Mouse (Mus musculus) kidney, adult 2 months (tissue): ENCODE data around the gene Ly6g6f. TPM values are rescaled to one million over a fixed set of nuclear protein-coding genes. Genes with fewer than 3 reads are reported as not detected.

Experiments used
- DNase-seq: peaks from one replicate; pipeline ENCODE4 v3.0.0; 2021
- H3K27ac ChIP-seq: fragments of 200-500 bp; 2 replicates; pipeline ENCODE4 v1.5.1; 2012; ENCODE audit warnings: low read depth, low read length, control low read depth, inconsistent platforms; ENCODE audit not compliant: insufficient read depth
- H3K27me3 ChIP-seq: fragments of 200-500 bp; replicated peaks from 2 replicates; pipeline ENCODE4 v1.6.1; 2012; ENCODE audit warnings: mild to moderate bottlenecking, moderate library complexity, low read length, inconsistent platforms; ENCODE audit not compliant: control insufficient read depth, insufficient read depth
- H3K36me3 ChIP-seq: fragments of 200-500 bp; 2 replicates; pipeline ENCODE4 v1.6.1; 2012; ENCODE audit warnings: mild to moderate bottlenecking, moderate library complexity, low read length, inconsistent platforms; ENCODE audit not compliant: control insufficient read depth, insufficient read depth
- H3K4me1 ChIP-seq: fragments of 200-500 bp; 2 replicates; pipeline ENCODE4 v1.6.1; 2011; ENCODE audit warnings: low read length; ENCODE audit not compliant: control insufficient read depth, insufficient read depth
- H3K4me3 ChIP-seq: fragments of 200-500 bp; 2 replicates; pipeline ENCODE4 v1.5.1; 2011; ENCODE audit warnings: mild to moderate bottlenecking, low read depth, low read length, control low read depth; ENCODE audit not compliant: insufficient read depth
- CTCF ChIP-seq: fragments of 200-500 bp; conservative IDR thresholded peaks from 2 replicates; pipeline ENCODE4 v1.5.1; 2011; ENCODE audit warnings: low read depth, mild to moderate bottlenecking, control low read depth, low read length, moderate library complexity, mixed read lengths; ENCODE audit not compliant: insufficient read depth, insufficient read length
- POLR2A ChIP-seq: fragments of 200-500 bp; IDR thresholded peaks from one replicate; pipeline ENCODE4 v1.6.1; 2011; ENCODE audit warnings: low read depth, low read length, control low read depth
- WGBS: fragments of 180-500 bp; shearing (Covaris S2); methylation state at CpG from one replicate; pipeline ENCODE4 v1.1.7; 2018; 5-methylcytosine and 5-hydroxymethylcytosine counted together
- polyA plus RNA-seq: library from polyadenylated mRNA; depleted of rRNA; stranded (reverse); fragments of >200 nt; gene quantifications from 2 replicates; pipeline ENCODE4 v1.2.3, GENCODE M21; 2012

Ly6g6f gene
- polyA plus RNA-seq, 1 experiment = not detected

DNA sequence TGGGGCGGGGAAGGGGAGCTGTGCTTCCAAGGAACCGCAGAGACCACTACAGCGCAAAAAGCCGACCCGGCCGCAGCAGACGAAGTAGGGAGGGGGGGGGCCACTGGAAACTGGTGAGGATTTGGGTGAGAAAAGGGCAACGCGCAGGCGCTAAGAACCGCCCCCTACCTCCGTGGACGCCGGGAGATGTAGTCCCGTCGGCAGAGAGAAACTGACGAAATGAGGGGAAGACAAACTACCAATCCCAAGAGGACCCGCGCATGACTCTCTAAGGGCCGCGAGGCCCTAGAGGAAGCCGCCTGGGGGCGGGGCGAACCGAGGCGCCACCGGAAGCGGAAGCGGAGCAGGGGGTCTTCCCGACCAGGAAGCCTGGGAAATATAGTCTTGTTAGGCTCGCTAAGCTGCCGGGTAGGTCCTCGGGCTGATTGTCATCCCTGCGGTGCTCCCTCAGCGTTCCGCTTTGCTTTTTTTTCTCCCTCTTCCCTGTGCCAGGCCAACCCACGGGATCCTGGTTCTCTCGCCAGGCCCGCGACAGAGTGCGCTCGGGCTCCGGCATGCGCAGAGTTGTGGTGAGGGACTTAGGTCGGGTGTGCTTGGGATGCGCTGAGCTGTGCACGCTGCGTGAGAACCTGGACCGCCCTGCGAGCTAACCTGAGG, 35.9 kb upstream of the Ly6g6f start, which contains the start of gene Gpank1:
Gene Gpank1, plus strand, starts transcription at position 313 of the 657 bp plus-strand sequence.
- Histone ChIP-seq H3K27me3 (no peaks in the 10 kb centered on the region), H3K27ac (peak within 1 kb of the TSS; percentile 70), H3K36me3 (peaks cover 3% of the 10 kb centered on the region; the same call in 1 of the 2 replicates), H3K4me3 (peak within 1 kb of the TSS; percentile 84), H3K4me1 (peaks cover 15% of the 10 kb centered on the region; the same call in 1 of the 2 replicates)
- DNase-seq = peak; percentile 99
- WGBS = under 1% methylated on average over 50 of the region's 50 CpGs
- TF ChIP-seq POLR2A = peak; percentile 40
- TF ChIP-seq CTCF = no peak

DNA sequence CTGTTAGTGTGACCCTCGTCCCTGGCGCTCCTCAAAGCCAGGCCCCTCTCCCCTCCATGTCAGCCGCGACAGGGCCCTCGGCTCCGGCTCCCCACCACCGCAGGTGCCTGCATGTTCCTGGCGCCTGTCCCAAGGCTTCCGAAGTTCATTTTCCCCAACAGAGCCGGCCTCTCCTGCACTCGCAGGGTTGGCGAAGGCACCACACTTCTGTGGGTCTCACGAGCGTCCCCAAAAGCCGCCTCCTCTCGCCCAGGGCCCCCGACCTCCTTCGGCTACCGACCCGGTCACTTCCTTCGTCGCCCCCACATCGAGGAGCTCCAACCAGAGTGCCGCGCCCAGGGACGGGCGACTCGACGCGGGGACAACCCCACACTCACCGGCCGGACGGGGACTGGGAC, 35.3 kb upstream of the Ly6g6f start:
- peak overlapping the region; percentile 84 for H3K4me3 ChIP-seq
- WGBS = 1% methylated on average over 33 of the region's 33 CpGs
- DNase-seq = peak; percentile 66
- peak overlapping the region; percentile 64 for H3K27ac ChIP-seq
- peaks cover 3% of the 10 kb centered on the region; the same call in 1 of the 2 replicates for H3K36me3 ChIP-seq
- no peaks in the 10 kb centered on the region for H3K27me3 ChIP-seq
- H3K4me1 ChIP-seq = peaks cover 14% of the 10 kb centered on the region; the same call in 1 of the 2 replicates
- TF ChIP-seq CTCF = no peak
- TF ChIP-seq POLR2A = no peak

DNA sequence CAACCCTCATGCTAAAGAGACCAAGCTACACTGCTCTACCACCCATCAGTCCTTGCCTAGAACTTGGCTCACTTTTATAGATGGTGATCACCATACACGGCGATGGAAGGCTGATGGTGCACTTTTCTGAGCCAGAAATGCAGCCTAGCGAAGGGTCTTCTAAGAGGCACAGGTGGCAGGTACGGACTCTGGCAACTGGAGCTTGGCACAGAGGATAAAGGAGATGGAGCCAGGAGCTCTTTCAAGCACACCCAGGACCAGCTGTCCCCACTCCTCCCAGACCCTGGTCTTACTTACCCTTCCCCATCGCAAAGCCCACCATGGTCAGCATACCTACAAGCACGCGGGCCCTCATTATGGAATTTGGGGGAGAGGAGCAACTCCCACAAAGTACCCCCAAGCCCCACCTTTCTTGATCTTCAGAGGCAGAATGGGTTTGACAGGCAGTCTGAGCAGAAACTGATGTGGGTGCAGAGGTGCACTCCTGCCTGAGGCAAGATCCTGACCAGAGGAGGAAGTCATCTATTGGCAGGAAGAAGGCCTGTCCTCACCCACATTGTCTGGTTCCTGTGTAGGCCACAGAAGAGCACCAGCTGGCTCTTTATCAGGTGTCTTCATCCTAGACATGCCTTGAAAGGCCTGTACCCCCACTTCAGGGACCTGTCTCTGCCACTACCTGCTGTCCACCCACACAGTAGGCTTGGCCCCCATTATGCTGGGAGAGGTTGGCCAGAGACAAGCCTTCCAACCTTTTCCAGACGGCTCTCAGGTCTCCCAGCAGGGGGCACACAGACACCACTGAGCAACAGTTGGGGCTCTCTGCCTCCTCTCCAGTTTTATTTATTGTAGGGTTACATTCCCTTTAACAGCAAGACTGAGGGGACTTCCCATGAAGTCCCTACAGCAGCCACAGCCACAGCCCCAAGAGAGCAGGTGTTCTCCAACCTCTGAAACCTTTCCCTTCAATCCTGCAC, 29.9 kb upstream of the Ly6g6f start, which contains the start of gene Ly6g5b:
Gene Ly6g5b, minus strand, starts transcription at position 383 of the 974 bp plus-strand sequence.
- peaks cover 3% of the 10 kb centered on the region; the same call in 1 of the 2 replicates for H3K36me3 ChIP-seq
- peaks cover 3% of the 10 kb centered on the region; the same call in 1 of the 2 replicates for H3K4me1 ChIP-seq
- TF ChIP-seq POLR2A (no peak), CTCF (peak; percentile 51)
- 82% methylated on average over 8 of the region's 8 CpGs for WGBS
- DNase-seq = peak; percentile 45
- H3K27me3 ChIP-seq = no peaks in the 10 kb centered on the region
- H3K4me3 ChIP-seq = no peak within 1 kb of the TSS
- no peak within 1 kb of the TSS for H3K27ac ChIP-seq

DNA sequence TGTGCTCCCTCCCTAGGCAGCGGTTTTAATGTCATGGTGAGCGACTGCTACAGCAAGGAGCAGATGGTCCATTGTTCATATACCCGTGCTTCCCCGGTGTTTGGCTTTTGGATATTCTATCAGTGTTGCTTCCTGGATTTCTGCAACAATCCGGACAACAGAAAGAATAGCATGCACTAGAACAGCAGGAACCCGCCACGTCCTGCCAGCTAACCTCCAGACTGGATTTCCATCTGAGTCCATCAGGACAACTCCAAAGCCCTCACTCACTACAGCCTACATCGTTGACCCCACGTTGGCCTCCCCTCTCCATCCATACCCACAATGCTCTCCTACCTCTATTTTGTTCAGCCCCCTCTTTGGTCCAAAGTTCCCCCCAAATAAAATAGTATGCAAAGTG, 26.4 kb upstream of the Ly6g6f start:
- WGBS = 72% methylated on average over 9 of the region's 9 CpGs
- TF ChIP-seq POLR2A = no peak
- no peak for TF ChIP-seq CTCF
- DNase-seq = no peak
- Histone ChIP-seq H3K4me3 (no peak overlapping the region), H3K36me3 (no peaks in the 10 kb centered on the region), H3K27ac (no peak overlapping the region), H3K4me1 (no peaks in the 10 kb centered on the region), H3K27me3 (no peaks in the 10 kb centered on the region)

DNA sequence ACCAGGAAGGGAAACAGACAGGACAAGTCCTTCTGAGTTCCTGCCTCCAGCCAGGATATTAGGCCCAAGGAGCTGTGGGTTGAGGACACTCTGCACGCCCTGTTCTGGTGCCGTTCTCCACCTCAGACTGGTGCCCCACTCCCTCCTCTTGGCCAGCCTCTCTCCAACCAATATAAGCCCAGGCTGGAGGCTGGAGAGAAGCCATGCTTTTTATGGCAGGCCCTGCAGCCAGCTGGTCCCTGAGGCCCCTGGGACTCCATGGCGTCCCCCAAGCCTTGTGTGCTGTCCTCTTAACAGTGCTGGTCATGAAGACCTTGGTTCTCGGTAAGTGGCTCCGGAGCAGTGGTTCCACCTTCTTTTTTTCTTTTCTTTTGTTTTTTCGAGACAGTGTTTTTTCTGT, 22.7 kb upstream of the Ly6g6f start, which contains the start of gene Ly6g5c:
Gene Ly6g5c, plus strand, starts transcription at position 183 of the 400 bp plus-strand sequence.
- no peak for DNase-seq
- Histone ChIP-seq H3K27ac (no peak within 1 kb of the TSS), H3K36me3 (no peaks in the 10 kb centered on the region), H3K27me3 (no peaks in the 10 kb centered on the region), H3K4me1 (peaks cover 4% of the 10 kb centered on the region; the same call in 1 of the 2 replicates), H3K4me3 (no peak within 1 kb of the TSS)
- 83% methylated on average over 6 of the region's 6 CpGs for WGBS
- TF ChIP-seq CTCF (no peak), POLR2A (no peak)

DNA sequence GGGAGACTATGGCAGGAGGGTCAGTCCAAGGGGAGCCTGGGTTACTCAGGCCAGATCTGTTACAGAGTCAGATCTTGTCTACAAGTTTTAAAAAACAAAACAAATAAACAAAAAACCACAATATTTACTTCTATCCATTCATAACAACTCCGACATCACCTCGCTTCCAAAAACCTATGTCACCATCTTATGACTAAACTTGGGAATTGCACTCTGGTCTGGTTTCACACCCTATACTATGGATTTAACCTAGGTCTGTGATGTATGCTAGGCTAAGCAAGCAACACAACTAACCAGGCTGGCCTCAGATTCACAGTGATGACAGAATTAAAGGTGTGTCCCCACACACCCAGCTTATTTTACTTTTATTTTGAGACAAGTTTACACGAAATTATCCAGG, 21.1 kb upstream of the Ly6g6f start:
- WGBS = 63% methylated on average over 3 of the region's 3 CpGs
- Histone ChIP-seq H3K27me3 (no peaks in the 10 kb centered on the region), H3K27ac (no peak overlapping the region), H3K4me3 (no peak overlapping the region), H3K4me1 (peaks cover 4% of the 10 kb centered on the region; the same call in 1 of the 2 replicates), H3K36me3 (no peaks in the 10 kb centered on the region)
- DNase-seq = no peak
- TF ChIP-seq POLR2A (no peak), CTCF (no peak)
